Mouse (Mus musculus): ENCODE results near the gene Zfp456. TPM values are rescaled to one million over a fixed set of nuclear protein-coding genes. Genes with fewer than 3 reads are reported as not detected.
"Not testable (repeated sequence)": the region's sequence is repeated elsewhere in the genome, so short reads cannot be mapped to it uniquely, and the experiment has no call there.

Gene Zfp456
- polyA plus RNA-seq (2012; rRNA removed): 0.27 and 0.31 TPM in 2 replicates

DNA sequence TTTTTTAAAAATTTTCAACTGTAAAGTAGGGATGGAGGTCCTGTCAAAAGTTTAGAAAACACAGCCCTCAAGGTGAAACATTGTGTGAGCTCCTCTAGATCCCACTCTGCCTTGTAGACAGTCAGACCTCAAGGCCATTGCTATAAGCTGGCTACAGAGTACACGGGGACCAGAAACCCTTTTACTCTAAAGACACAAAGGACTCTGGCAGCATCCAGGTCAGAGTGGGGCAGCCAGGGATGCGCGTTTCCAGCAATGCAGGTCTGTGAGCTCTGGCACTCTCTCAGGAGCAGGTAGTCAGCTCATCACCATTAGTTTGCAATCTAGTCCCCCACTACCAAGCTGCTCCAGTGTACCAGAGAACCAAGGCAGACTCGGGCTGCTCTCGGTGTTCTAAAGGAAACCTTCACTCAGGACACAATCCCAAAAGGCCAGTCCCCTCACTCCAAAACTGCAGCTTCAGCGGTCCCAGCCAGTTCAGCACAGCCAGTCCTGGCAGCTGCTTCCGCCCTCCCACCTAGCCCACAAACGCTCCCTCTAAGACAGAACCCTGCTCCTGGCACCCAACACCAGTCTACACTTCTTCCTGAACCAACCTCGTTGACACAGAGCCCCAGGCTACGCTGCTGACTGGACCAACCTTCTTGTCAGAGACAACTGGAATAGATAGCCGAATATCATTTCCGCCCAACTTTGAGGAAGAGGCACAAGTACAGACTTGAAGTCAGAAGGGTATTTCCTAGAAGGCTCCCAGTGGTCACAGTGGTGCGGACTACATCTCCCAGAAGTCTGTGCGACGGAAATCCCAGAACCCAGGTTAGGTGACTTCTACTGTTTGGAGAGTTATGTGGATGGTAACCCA is at the start of gene Zfp456, which contains the start of gene Gm28041:
Gene Zfp456 (minus strand): TSS at position 761 of the 862 bp plus-strand sequence.
Gene Gm28041 (minus strand): TSS at position 684 of the 862 bp plus-strand sequence.
- 10% methylated on average over 15 of the region's 15 CpGs for WGBS

GRCm38 (mm10) chr13:67422532-67422931 is 46.9 kb upstream of the Zfp456 start:
- DNase-seq (ENCODE audit: low read depth, low spot score): not testable (repeated sequence)
- WGBS: 85% methylated on average over 2 of the region's 2 CpGs

More for the DNA sequence above, at the start of gene Zfp456, which contains the start of gene Gm28041:
- DNase-seq (ENCODE audit: low read depth, low spot score): peak; percentile 74

GRCm38 (mm10) chr13:67421207-67421857 is 45.7 kb upstream of the Zfp456 start, which contains the start of gene Zfp459:
TSS of gene Zfp459 (minus strand) at chr13:67421418.
- peak; percentile 63 for DNase-seq (ENCODE audit: low read depth, low spot score)
- 2% methylated on average over 22 of the region's 22 CpGs for WGBS

GRCm38 (mm10) chr13:67420558-67421206 is 45.1 kb upstream of the Zfp456 start:
- WGBS: 21% methylated on average over 11 of the region's 11 CpGs
- no peak for DNase-seq (ENCODE audit: low read depth, low spot score)

DNA sequence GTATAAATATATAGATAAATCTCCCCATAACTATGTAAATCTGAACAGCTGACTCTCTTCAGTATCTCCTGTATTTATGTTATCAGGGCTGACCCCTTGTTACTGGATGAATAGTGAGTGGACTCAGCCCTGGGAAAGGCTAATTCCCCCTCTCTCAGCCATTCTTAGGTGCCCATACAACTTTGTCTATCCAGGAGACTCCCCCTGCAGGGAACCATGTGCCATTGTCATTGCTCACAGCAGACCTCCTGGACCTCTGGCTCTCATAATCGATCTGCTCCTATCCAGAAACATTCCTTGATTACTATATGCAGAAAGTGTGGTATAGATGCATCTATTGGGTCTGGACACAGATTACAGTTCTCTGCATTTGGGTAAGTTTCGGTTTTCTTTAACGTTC is 41.2 kb upstream of the Zfp456 start:
- DNase-seq (ENCODE audit: low read depth, low spot score): no peak
- WGBS: 85% methylated on average over 3 of the region's 3 CpGs

- no peak for DNase-seq (ENCODE audit: low read depth, low spot score)
Measured at GRCm38 (mm10) chr13:67415759-67416158, 40.1 kb upstream of the Zfp456 start.

DNA sequence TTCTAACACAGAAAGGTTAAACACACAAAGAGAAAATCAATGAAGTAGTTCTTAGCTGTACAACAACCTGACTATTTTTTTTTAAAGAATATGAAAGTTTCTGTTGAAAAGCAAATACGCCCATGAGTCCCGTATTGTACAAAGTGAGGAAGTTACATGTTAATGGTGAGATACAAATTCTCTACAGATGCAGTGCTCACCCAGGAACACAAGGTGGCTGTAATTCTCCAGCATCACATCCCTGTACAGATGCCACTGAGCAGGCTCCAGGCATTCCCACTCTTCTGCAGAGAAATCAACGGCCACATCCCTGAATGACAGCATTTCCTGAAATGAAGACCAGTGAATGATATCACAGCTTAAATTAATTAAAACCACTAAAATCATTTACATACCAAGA is 38.0 kb upstream of the Zfp456 start:
- DNase-seq (ENCODE audit: low read depth, low spot score): not testable (repeated sequence)
- WGBS: 57% methylated on average over 3 of the region's 3 CpGs

More at GRCm38 (mm10) chr13:67415759-67416158, 40.1 kb upstream of the Zfp456 start:
- WGBS: 72% methylated on average over 6 of the region's 6 CpGs

DNA sequence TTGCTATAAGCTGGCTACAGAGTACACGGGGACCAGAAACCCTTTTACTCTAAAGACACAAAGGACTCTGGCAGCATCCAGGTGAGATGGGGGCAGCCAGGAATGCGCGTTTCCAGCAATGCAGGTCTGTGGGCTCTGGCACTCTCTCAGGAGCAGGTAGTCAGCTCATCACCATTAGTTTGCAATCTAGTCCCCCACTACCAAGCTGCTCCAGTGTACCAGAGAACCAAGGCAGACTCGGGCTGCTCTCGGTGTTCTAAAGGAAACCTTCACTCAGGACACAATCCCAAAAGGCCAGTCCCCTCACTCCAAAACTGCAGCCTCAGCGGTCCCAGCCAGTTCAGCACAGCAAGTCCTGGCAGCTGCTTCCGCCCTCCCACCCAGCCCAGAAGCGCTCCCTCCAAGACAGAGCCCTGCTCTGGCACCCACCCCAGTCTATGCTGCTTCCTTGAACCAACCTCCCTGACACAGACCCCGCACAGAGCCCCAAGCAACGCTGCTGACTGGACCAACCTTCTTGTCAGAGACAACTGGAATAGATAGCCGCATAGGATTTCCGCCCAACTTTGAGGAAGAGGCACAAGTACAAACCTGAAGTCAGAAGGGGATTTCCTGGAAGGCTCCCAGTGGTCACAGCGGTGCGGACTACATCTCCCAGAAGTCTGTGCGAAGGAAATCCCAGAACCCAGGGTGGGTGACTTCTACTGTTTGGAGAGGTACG is 23.7 kb upstream of the Zfp456 start, which contains the start of gene Zfp429:
Gene Zfp429 (minus strand): TSS at position 637 of the 721 bp plus-strand sequence.
- peak; percentile 40 for DNase-seq (ENCODE audit: low read depth, low spot score)
- WGBS: 4% methylated on average over 16 of the region's 16 CpGs

DNA sequence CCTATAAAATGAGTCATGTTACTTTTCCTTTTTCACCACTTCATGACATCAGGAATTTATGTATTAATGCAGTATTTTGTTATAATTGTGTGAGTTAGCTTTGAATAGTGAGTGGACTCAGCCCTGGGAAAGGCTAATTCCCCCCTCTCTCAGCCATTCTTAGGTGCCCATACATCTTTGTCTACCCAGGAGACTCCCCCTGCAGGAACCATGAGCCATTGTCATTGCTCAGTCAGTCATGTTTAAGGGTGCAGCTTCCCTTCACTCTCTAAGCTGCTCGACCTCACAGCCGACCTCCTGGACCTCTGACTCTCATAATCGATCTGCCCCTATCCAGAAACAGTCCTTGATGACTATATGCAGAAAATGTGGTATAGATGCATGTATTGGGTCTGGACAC is 645 bp upstream of the Zfp456 start:
- WGBS: 71% methylated on average over 3 of the region's 3 CpGs
- not testable (repeated sequence) for DNase-seq (ENCODE audit: low read depth, low spot score)

DNA sequence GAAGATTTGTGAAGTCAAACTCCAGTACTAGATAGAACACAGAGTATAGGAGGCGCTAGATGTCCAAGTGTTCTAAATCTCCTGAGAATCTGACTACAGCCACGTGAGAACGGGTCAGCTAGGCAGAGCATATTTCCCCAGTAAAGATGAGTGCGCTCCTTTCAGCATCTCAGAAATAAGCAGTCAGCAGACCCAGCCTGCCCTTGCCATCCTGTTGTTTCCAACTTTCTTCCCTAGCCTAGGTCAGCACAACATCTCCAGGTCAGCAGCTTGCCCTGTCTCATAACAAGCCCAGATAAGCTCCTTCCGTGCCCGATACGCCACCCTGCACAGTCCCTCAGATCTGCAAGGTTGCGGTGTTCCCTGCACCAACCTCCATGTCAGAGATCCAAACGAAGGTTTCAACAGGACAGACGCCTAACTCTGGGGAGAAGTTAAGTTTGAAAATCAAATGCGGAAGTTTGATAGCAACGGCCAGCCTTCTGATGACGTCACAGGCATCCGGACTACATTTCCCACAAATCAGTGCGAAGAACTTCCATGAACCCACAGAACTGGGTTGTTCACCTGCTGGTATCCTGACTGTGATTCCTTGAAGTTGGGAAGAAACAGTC is 15.4 kb downstream of the Zfp456 start, which contains the start of the genes Gm28044 and Zfp953:
Gene Gm28044 (minus strand): TSS at position 406 of the 614 bp plus-strand sequence.
Gene Zfp953 (minus strand): TSS at position 475 of the 614 bp plus-strand sequence.
- WGBS: under 1% methylated on average over 15 of the region's 15 CpGs

DNA sequence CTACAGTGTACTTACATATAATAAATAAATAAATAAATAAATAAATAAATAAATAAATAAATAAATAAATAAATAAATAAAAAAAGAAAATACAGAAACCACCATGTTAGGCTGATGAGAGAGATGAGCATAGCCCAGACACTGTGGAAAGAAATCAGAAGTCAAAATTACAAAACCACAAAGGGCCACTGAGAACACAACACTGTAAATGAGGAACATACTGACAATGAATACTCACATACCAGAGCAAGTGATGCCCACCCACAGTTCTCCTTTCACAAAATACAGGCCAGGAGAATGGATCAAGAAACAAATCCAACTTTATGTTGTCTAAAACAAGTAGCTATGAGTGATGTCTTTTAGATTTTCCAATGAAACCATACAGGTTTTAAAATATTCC is 23.8 kb downstream of the Zfp456 start:
- no peak for DNase-seq (ENCODE audit: low read depth, low spot score)

More for the DNA sequence above, 15.4 kb downstream of the Zfp456 start, which contains the start of the genes Gm28044 and Zfp953:
- peak; percentile 94 for DNase-seq (ENCODE audit: low read depth, low spot score)

GRCm38 (mm10) chr13:67343422-67343821 is 32.2 kb downstream of the Zfp456 start:
- WGBS: 95% methylated on average over 2 of the region's 2 CpGs

GRCm38 (mm10) chr13:67332877-67333276 is 42.7 kb downstream of the Zfp456 start:
- 63% methylated on average over 1 of the region's 1 CpGs for WGBS
- DNase-seq (ENCODE audit: low read depth, low spot score): no peak

More at GRCm38 (mm10) chr13:67343422-67343821, 32.2 kb downstream of the Zfp456 start:
- DNase-seq (ENCODE audit: low read depth, low spot score): no peak

GRCm38 (mm10) chr13:67332019-67332724 is 43.4 kb downstream of the Zfp456 start, which contains the start of gene Zfp595:
TSS of gene Zfp595 (minus strand) at chr13:67332570.
- WGBS: 3% methylated on average over 17 of the region's 17 CpGs
- peak; percentile 92 for DNase-seq (ENCODE audit: low read depth, low spot score)

All from large intestine, adult 2 months (tissue).